Mouse (Mus musculus) ZHBTc4 (cell line): Measurements from ENCODE around the gene C2cd3.

ENCODE experiments used
- DNase-seq: peaks from one replicate; pipeline ENCODE4 v3.0.0-alpha.2; 2011; ENCODE audit warnings: low read depth, low spot score

C2cd3 gene

GRCm38 (mm10) chr7:100402715-100403114 is 30.7 kb downstream of the C2cd3 start:
- DNase-seq = no peak

- no peak for DNase-seq
Measured at GRCm38 (mm10) chr7:100407677-100408076, 35.6 kb downstream of the C2cd3 start.

GRCm38 (mm10) chr7:100408684-100409083 is 36.7 kb downstream of the C2cd3 start:
- no peak for DNase-seq

- DNase-seq = no peak
Measured at GRCm38 (mm10) chr7:100425795-100426194, 53.8 kb downstream of the C2cd3 start.

DNA sequence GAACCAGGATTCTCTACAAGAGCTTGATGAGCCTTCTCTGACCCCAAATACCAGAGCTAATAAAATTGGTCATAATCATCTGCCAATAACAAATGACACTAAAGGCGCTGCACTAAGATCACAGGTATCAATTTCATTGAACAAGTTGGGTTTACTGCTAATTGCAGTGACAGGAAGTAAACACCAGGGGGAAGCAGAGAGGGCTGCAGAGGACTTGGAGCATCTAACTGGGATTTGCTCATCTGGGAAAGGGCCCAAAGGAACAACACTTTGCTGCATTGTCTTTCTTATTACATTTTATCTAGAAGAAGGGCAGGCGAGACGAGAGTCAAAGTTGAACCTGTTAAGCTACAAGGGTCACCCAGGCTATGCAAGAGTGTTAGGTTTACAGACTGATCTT is 57.1 kb downstream of the C2cd3 start:
- peak; percentile 70 for DNase-seq

DNA sequence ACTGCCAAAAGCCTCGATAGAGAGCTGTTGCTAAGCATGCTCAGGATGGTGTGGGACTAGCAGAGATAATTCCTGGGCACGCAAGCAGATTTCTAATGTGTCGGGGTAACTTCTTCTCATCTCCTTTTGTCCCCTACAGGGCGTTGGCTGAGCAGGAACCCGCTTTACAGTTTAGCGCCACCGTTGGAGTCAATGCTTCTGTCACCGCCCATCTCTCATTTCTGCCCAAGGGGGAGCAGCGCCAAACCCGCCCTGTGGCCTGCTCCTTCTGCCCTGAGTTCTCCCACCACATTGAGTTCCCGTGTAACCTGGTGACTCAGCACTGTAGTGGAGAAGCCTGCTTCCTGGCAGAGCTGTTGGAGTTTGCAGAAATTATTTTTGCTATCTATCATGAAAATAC is 57.9 kb downstream of the C2cd3 start:
- DNase-seq = peak; percentile 44

DNA sequence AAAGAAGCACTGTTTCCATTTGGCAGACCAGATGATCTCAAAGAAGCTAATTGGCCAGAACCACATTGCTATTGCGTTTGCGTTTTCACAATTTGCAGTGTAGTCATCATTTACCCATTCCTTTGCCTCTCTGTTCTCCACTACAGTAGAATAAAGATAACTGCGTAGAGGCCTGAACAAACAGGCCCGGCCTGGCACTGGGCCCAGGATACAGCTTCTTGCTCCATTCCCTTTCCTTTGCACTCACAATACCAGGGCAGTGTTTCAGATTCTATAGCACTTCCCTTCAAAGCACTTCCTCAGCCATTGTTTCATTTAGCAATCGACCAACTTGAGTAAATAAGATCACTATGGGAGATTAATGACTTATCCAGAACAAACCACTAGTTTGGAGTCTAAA is 59.1 kb downstream of the C2cd3 start:
- DNase-seq = no peak

DNA sequence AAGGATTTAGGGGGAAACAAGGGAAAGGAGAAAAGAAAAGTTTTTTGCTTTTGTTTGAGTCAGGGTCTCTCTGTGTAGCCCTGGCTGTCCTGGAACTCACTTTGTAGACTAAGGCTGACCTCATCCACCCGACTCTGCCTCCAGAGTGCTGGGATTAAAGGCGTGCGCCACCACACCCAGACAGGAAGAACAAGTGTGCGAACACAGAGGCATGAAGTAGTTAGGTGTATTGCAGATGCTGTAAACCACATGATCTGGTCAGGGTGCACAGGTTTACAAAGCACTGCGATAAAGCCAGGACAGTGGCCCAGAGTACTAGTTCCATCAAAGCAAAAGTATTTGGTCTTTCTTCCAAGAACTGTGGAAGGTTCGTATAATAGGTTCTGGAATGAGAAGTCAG is 61.3 kb downstream of the C2cd3 start:
- no peak for DNase-seq

DNA sequence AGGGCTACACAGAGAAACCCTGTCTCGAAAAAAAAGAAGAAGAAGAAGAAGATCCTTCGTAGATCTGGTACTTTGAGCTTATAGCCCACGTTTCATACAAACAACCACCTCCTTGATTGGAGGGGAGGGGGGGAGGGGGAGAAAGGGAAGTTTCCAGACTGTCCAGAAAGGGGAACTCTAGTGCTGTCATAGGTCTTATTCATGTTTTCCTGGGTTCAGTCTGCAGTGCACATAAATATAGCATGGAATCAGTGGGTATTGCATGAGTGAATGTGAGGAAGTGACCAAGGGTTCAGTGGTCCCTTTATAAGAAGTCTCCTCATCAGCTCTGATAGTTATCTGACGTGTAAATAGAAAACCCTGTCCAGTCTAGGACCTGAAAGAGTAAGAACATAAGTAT is 71.7 kb downstream of the C2cd3 start:
- DNase-seq = no peak

GRCm38 (mm10) chr7:100446271-100446670 is 74.2 kb downstream of the C2cd3 start:
- no peak for DNase-seq

DNA sequence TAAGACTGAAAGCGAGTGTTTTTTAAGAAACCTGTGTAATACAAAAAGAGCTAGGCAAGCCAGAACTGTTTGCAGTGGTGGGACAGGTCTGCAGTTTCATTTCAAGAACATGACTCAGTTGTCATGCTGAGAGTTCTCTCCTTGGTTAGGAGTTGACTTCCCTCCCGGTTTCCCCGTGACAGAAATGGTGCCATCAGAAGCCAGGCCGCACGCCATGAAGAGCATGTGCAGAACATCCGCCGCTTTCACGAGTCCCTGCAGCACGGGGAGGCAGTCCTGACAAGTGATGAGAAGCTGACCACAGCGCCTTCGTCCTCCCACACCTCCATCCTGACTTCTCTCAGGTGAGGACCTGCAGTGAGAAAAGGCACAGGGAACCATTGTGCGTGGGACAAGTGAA is 76.5 kb downstream of the C2cd3 start:
- peak; percentile 21 for DNase-seq

DNA sequence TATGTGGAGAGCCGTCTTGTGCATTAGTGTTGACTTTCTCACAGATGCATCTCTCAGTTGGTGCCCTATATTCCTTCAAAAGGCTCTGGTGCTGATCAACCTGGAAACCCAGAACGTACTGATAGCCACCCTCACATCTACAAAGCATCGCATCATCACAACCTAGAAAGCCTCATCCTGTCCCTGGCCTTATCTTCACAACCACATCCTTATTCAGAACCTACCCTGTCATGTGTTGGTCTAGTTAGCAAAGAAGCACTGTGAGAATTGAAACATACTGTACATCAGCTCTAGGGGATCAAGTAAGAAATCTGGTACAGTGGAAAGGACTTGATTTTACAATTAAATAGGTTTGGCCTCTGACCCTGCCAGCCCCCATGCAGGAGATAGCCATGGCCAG is 77.0 kb downstream of the C2cd3 start:
- DNase-seq = no peak

- DNase-seq = no peak
Measured at GRCm38 (mm10) chr7:100458153-100458552, 86.1 kb downstream of the C2cd3 start.

DNA sequence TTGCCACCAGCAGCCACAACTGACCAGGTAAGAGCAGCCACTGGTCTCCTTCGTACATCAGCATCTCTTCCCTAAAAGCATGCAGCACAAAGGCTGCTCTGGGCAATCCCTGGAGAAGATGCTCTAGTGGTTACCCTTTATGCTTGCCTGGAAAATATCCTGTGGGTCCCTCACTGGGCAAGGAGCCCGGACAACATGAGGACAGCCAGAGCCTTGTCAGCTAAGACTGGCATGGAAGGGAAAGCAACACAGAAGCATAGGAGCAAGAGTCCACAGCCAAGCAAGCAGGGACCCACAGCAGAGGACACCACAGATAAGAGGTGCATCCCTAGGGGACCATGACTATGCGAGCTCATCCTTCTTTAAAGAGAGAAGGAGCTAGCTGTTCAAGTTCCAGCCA is 87.8 kb downstream of the C2cd3 start:
- DNase-seq = no peak

- DNase-seq = no peak
Measured at GRCm38 (mm10) chr7:100461621-100462151, 89.7 kb downstream of the C2cd3 start.

DNA sequence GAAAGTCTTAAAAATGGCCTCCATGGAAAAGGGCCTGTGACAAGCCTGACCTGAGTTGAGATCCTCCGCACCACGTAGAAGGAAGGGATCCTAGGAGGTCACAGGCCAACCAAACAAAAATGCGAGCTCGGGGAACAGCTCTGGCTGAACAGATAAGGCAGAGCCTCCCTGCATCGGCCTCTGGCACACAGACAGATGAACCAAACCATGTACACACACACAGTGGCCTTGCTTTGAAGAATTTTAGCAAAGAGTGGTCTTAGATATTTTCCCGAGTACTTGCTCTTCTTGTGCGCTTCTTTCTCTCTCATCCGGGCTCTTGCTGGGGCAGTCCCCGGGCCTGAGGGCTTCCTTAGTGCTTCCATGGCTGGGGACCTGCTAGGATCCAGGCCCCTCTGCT is 91.2 kb downstream of the C2cd3 start:
- DNase-seq = no peak

DNA sequence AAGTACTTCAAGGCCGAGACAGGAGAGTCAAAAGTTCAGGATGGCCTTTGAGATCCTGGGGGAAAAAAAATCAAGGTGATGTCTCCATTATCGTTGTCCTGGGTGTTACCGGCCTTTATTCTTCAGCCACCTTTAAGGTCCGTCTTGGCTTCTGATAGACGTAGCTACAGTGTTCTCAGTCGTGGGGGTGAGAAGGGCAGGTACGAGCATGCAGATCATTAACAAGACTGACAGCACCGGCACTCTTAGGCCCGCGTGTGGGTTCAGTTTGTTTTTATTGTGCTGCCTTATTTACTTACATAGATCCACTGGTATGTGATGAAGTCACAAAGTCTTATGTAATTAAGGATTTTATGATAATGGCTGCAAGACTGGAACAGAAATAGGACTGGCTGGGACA is 91.7 kb downstream of the C2cd3 start:
- no peak for DNase-seq

GRCm38 (mm10) chr7:100464248-100464647 is 92.2 kb downstream of the C2cd3 start:
- DNase-seq = no peak

- DNase-seq = no peak
Measured at GRCm38 (mm10) chr7:100465248-100465647, 93.2 kb downstream of the C2cd3 start.

GRCm38 (mm10) chr7:100465656-100466309 is 93.8 kb downstream of the C2cd3 start:
- DNase-seq = no peak

DNA sequence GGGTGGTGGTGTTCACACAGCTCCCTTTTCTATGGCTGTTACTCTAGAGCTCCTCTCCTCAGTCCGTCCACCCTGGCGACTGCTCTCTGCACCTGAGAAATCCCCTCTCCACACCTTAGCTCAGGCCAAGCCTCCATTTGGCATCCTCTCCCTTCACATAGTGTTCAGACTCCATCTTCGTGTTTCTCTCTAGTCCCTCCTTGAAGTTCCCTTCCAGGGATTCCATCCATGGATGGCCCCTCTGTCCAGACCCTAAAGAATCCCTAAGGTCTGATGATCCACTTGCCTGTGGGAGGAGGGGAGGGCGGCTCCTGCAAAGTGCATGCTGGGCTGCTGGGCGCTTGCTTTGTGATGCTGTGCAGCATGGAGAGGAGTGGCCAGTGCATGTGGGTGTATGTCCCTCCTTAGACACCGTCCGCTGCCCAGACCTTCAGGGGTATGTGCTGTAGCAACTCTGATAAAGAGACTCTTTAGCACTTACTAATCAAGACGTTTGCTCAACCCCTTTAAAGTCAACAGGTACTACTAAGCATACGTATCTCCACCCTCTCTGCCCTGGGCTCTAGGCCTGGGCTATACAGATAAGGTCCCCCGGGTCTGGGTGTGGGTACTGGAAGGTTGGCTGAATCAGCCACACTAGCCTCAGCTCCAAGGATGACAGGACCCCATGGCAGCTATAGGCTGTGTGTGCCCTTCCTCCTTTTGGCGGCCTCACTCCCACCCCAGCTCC is 94.9 kb downstream of the C2cd3 start:
- DNase-seq = no peak

GRCm38 (mm10) chr7:100468761-100469160 is 96.7 kb downstream of the C2cd3 start:
- DNase-seq = no peak

DNA sequence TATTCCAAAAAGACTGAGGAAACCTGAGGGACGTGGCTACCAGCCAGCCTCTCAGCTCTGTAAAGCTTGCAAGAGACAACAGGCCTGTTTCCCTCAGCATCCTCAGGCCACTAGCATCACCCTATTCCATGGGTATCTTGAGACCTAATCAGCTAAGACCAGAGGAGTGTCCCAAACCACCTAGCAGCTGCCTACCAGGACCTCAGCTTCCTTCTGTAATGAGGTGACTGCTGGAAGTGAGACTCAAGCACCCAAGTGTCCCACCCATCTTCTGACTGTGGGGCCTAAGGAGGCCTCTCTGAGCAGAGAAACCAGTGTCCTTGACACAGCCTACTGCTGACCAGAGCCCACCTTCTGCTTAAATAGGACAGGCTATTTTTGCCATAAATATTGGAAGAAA is 97.5 kb downstream of the C2cd3 start:
- no peak for DNase-seq
